Mouse (Mus musculus): ENCODE data around the gene Ttc27. TPM values are rescaled to one million over a fixed set of nuclear protein-coding genes. Genes with fewer than 3 reads are reported as not detected.

Gene Ttc27
- total RNA-seq, 2 experiments from 2014 or later = 23.0 to 24.4 TPM

GRCm38 (mm10) chr17:74869556-74869955, 152.0 kb downstream of the Ttc27 start:
- DNase-seq (ENCODE audit: low spot score in 2 of 2) = no peak
- intact Hi-C loops (cut with DNase I) = no loop called here

- intact Hi-C loops (cut with DNase I) = no loop called here
- DNase-seq (ENCODE audit: low spot score in 2 of 2) = no peak
Observed at GRCm38 (mm10) chr17:74870177-74871160, 152.9 kb downstream of the Ttc27 start.

- intact Hi-C loops (cut with DNase I) = no loop called here
- DNase-seq (ENCODE audit: low spot score in 2 of 2) = no peak
Observed at GRCm38 (mm10) chr17:74872567-74872966, 155.0 kb downstream of the Ttc27 start.

GRCm38 (mm10) chr17:74873756-74874155, 156.2 kb downstream of the Ttc27 start:
- DNase-seq (ENCODE audit: low spot score in 2 of 2) = no peak
- intact Hi-C loops (cut with DNase I) = no loop called here

GRCm38 (mm10) chr17:74875740-74876139, 158.2 kb downstream of the Ttc27 start:
- intact Hi-C loops (cut with DNase I) = no loop called here
- DNase-seq (ENCODE audit: low spot score in 2 of 2) = no peak

GRCm38 (mm10) chr17:74876954-74877353, 159.4 kb downstream of the Ttc27 start:
- DNase-seq (ENCODE audit: low spot score in 2 of 2) = peak in 1 of 2 experiments; percentile 9
- intact Hi-C loops (cut with DNase I) = no loop called here

- intact Hi-C loops (cut with DNase I) = no loop called here
- DNase-seq (ENCODE audit: low spot score in 2 of 2) = no peak
Observed at GRCm38 (mm10) chr17:74879768-74880167, 162.2 kb downstream of the Ttc27 start.

GRCm38 (mm10) chr17:74887039-74887438, 169.5 kb downstream of the Ttc27 start:
- intact Hi-C loops (cut with DNase I) = no loop called here
- no peak for DNase-seq (ENCODE audit: low spot score in 2 of 2)

- intact Hi-C loops (cut with DNase I) = no loop called here
- DNase-seq (ENCODE audit: low spot score in 2 of 2) = no peak
Observed at GRCm38 (mm10) chr17:74888836-74889534, 171.5 kb downstream of the Ttc27 start.

GRCm38 (mm10) chr17:74889535-74890117, 172.1 kb downstream of the Ttc27 start:
- no peak for DNase-seq (ENCODE audit: low spot score in 2 of 2)
- intact Hi-C loops (cut with DNase I) = no loop called here

- DNase-seq (ENCODE audit: low spot score in 2 of 2) = no peak
- intact Hi-C loops (cut with DNase I) = no loop called here
Observed at GRCm38 (mm10) chr17:74902453-74902852, 184.9 kb downstream of the Ttc27 start.

- peak in 1 of 2 experiments; percentile 4 for DNase-seq (ENCODE audit: low spot score in 2 of 2)
- intact Hi-C loops (cut with DNase I) = no loop called here
Observed at GRCm38 (mm10) chr17:74903411-74904331, 186.1 kb downstream of the Ttc27 start.

GRCm38 (mm10) chr17:74904332-74904687, 186.8 kb downstream of the Ttc27 start:
- intact Hi-C loops (cut with DNase I) = no loop called here
- no peak for DNase-seq (ENCODE audit: low spot score in 2 of 2)

- DNase-seq (ENCODE audit: low spot score in 2 of 2) = no peak
- intact Hi-C loops (cut with DNase I) = no loop called here
Observed at GRCm38 (mm10) chr17:74904956-74905355, 187.4 kb downstream of the Ttc27 start.

- intact Hi-C loops (cut with DNase I) = no loop called here
- no peak for DNase-seq (ENCODE audit: low spot score in 2 of 2)
Observed at GRCm38 (mm10) chr17:74912995-74913394, 195.5 kb downstream of the Ttc27 start.
